Mouse (Mus musculus) forebrain, embryonic 13.5 days (tissue): ENCODE measurements around the gene Spata31d1d. TPM values are rescaled to one million over a fixed set of nuclear protein-coding genes. Genes with fewer than 3 reads are reported as not detected.

ENCODE experiments used
- polyA plus RNA-seq: library from polyadenylated mRNA; unstranded; fragments of >200 nt; fragmentation: Nextera tagmentation; extraction: Ambion mirVana; gene quantifications from 2 replicates; pipeline ENCODE4 v1.2.1, GENCODE M21; 2015

The Spata31d1d gene
- polyA plus RNA-seq, 1 experiment from 2014 or later: not detected

Other genes with a start within 250 kb of the Spata31d1d start
- gene Agtpbp1, start 146.5 kb downstream of the Spata31d1d start, polyA plus RNA-seq: 30.1 and 35.7 TPM in 2 replicates
- 156 and 179 TPM in 2 replicates for gene Naa35, start 146.5 kb downstream of the Spata31d1d start, polyA plus RNA-seq
- 76.4 and 80.6 TPM in 2 replicates for gene Golm1, start 55.9 kb downstream of the Spata31d1d start, polyA plus RNA-seq
- not detected in 2 replicates for gene 4921517D22Rik, start 37.6 kb downstream of the Spata31d1d start, polyA plus RNA-seq
- 0.05 TPM in 1 of 2 replicates, not detected in the other for gene Spata31d1a, start 21.4 kb downstream of the Spata31d1d start, polyA plus RNA-seq
- not detected in 2 replicates for gene Spata31d1b, start 19.5 kb downstream of the Spata31d1d start, polyA plus RNA-seq
- not detected in 2 replicates for gene 1700014D04Rik, start 15.0 kb upstream of the Spata31d1d start, polyA plus RNA-seq
- 115 and 119 TPM in 2 replicates for gene Isca1, start 38.1 kb upstream of the Spata31d1d start, polyA plus RNA-seq
- not detected in 2 replicates for gene Gm49354, start 50.5 kb upstream of the Spata31d1d start, polyA plus RNA-seq
- 48.2 and 56.5 TPM in 2 replicates for gene Tut7, start 91.4 kb upstream of the Spata31d1d start, polyA plus RNA-seq